Mouse (Mus musculus) testis, adult 2 months (tissue): ENCODE data around the gene Ptpn3. TPM values are rescaled to one million over a fixed set of nuclear protein-coding genes. Genes with fewer than 3 reads are reported as not detected.

Experiments used
- H3K27ac ChIP-seq: fragments of 200-500 bp; 2 replicates; pipeline ENCODE4 v1.5.1; 2012; ENCODE audit warnings: low read depth, low read length; ENCODE audit not compliant: control insufficient read depth, insufficient read depth
- H3K27me3 ChIP-seq: fragments of 200-500 bp; 2 replicates; pipeline ENCODE4 v1.6.1; 2012; ENCODE audit warnings: mild to moderate bottlenecking, low read length, moderate library complexity; ENCODE audit not compliant: control insufficient read depth, insufficient read depth
- H3K36me3 ChIP-seq: fragments of 200-500 bp; 2 replicates; pipeline ENCODE4 v1.6.1; 2012; ENCODE audit warnings: mild to moderate bottlenecking, low read length; ENCODE audit not compliant: control insufficient read depth, insufficient read depth
- H3K4me1 ChIP-seq: fragments of 200-500 bp; 2 replicates; pipeline ENCODE4 v1.6.1; 2012; ENCODE audit warnings: low read length; ENCODE audit not compliant: control insufficient read depth, insufficient read depth
- H3K4me3 ChIP-seq: fragments of 200-500 bp; 2 replicates; pipeline ENCODE4 v1.5.1; 2012; ENCODE audit warnings: low read depth, mild to moderate bottlenecking, low read length, moderate library complexity, mixed read lengths; ENCODE audit not compliant: control insufficient read depth
- CTCF ChIP-seq: fragments of 200-500 bp; IDR thresholded peaks from 2 replicates; pipeline ENCODE4 v1.5.1; 2012; ENCODE audit warnings: low read depth, mild to moderate bottlenecking, inconsistent platforms, low read length, moderate library complexity; ENCODE audit not compliant: control insufficient read depth, insufficient read depth, insufficient replicate concordance
- POLR2A ChIP-seq: fragments of 200-500 bp; IDR thresholded peaks from 2 replicates; pipeline ENCODE4 v1.6.1; 2012; ENCODE audit warnings: low read depth, mild to moderate bottlenecking, inconsistent platforms, low read length, moderate library complexity; ENCODE audit not compliant: control insufficient read depth
- polyA plus RNA-seq: library from polyadenylated mRNA; depleted of rRNA; stranded (reverse); fragments of >200 nt; gene quantifications from 2 replicates; pipeline ENCODE4 v1.2.3, GENCODE M21; 2012

Gene Ptpn3
- polyA plus RNA-seq, 1 experiment: 0.42 TPM

DNA sequence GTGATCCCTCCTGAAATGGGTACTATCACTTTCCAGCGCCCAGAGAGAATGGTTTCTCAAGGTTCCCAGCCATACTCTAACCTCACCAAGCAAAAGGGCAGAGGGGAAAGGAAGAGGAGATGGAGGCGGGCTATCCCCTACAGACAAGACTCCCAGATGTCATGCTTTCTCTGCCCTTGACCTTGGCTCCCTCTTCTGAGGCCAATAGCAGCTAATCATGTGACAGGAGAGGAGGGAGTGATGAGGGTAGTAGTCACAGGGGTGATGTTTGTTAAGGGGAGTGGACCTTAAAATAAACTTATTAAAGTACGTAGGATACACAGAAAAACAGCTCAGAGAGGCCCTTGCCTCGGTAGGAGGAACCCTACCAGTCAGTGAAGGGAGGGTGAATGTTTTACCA lies 6.1 kb upstream of the Ptpn3 start:
- H3K4me1 ChIP-seq: peaks cover 6% of the 10 kb centered on the region; the same call in 1 of the 2 replicates
- H3K27ac ChIP-seq: no peak overlapping the region
- no peak overlapping the region for H3K4me3 ChIP-seq
- no peak for TF ChIP-seq POLR2A
- no peak for TF ChIP-seq CTCF
- H3K27me3 ChIP-seq: no peaks in the 10 kb centered on the region
- H3K36me3 ChIP-seq: no peaks in the 10 kb centered on the region

DNA sequence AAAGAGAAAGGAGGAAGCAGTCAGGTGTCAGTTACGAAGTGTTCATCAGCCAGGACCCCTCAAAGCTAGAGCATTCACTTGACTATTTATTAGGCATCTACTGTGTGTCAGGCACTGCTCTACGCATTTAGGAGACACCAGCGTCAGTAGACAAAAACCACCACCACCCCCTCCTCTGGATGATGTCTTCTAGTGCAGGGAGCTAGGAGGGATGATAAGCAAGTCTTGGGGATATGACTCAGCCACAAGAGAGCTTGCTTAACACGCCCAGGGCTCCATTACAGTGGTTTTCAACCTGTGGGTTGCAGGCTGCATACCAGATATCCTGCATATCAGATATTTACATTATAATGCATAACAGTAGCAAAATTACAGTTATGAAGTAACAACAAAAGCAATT lies 4.6 kb upstream of the Ptpn3 start:
- no peak overlapping the region for H3K27ac ChIP-seq
- no peak for TF ChIP-seq CTCF
- TF ChIP-seq POLR2A: no peak
- no peaks in the 10 kb centered on the region for H3K36me3 ChIP-seq
- no peaks in the 10 kb centered on the region for H3K27me3 ChIP-seq
- H3K4me1 ChIP-seq: peaks cover 9% of the 10 kb centered on the region
- no peak overlapping the region for H3K4me3 ChIP-seq

- Histone ChIP-seq H3K36me3 (no peaks in the 10 kb centered on the region), H3K27me3 (no peaks in the 10 kb centered on the region), H3K4me3 (no peak overlapping the region), H3K27ac (no peak overlapping the region), H3K4me1 (peaks cover 12% of the 10 kb centered on the region)
- TF ChIP-seq POLR2A (no peak), CTCF (no peak)
Observed at GRCm38 (mm10) chr4:57305644-57306043, 4.0 kb upstream of the Ptpn3 start.

DNA sequence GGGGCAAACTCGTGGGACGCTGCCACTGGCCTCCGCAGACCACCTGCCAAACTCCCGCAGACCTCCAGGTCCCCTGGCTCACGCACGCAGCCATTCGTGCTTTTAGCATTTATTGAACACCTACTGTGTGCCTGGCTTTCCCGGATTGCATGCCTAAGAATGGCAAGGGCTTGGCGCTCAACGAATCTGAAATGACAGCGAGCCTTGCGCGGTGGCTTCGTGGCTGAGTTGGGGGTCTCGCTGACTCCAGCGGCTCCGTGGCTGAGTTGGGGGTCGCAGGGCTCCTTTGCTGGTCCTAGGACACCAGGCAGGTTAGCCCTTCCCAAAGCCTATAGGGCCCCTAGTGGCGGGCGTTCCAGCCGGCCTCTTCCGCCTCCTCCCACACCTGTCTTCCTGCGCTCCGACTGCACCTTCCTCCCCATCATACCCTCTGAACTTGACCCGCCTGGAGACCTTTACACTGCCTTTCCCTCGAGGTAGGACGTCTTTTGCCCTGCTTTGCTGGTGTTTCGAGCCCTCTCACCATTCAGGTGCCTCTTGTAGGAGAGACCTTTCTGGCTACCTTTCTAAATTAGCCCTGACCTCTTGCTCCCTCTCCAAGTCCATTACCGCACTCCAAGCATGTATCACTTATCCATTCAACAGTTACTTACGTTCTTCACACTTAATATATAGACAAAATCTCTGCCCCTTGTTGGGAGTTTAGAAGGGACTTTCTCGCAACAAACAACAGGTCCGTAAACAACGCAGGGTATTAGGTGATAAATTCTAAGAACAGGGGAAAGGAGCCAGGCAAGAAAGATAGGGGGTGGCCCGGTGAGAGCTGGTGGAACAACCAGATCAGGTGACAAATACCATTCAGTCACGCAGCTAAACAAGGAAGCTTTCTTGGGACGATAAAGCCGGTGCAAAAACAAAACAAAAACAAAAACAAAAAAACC lies 898 bp downstream of the Ptpn3 start:
- no peaks in the 10 kb centered on the region for H3K36me3 ChIP-seq
- no peak overlapping the region for H3K27ac ChIP-seq
- no peaks in the 10 kb centered on the region for H3K27me3 ChIP-seq
- no peak for TF ChIP-seq POLR2A
- no peak; the same call in 1 of the 2 replicates for TF ChIP-seq CTCF
- H3K4me1 ChIP-seq: peaks cover 18% of the 10 kb centered on the region
- peak overlapping the region; percentile 89 for H3K4me3 ChIP-seq

DNA sequence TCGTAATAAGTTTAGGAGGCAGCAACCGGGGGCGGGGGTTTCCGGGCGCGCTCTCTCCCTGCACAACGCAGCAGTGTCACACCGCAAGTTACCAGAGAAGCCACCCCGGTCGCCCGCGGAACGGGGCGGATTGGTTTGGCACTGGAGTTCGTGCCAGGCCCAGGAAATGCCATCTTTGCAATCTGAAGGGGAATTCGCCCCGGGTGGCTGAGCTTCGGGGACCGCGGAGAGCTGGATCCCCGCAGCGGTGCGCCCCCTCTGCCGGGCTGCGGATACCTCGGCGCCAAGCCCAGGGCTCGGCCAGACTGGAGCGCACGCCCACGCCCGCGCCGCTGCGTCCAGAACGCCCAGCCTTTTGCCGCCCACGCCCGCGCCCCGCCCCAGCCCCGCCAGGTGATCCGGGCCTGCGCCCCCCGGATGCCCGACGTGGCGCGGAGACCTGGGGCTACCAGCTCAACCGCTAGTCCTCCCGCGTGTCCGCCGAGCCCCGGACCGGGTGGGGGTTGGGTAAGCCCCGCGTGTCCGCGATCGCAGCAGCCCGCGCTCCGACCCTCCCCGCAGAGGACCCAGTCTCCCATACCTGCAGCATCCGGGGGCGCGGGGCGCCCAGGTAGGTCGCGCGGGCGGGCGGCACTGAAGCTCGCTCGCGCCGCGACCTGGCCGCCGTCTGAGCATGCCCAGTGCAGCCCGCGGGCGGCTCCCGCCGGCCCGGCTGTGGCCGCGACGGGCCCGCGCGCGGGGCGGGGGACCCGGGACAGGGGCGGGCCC lies 1.8 kb downstream of the Ptpn3 start:
- Histone ChIP-seq H3K4me3 (peak overlapping the region; percentile 89), H3K27ac (no peak overlapping the region), H3K27me3 (no peaks in the 10 kb centered on the region), H3K36me3 (no peaks in the 10 kb centered on the region), H3K4me1 (peaks cover 18% of the 10 kb centered on the region)
- TF ChIP-seq CTCF (no peak), POLR2A (no peak)

GRCm38 (mm10) chr4:57299308-57299700 lies 2.3 kb downstream of the Ptpn3 start:
- no peaks in the 10 kb centered on the region for H3K27me3 ChIP-seq
- peak overlapping the region; percentile 89 for H3K4me3 ChIP-seq
- peaks cover 18% of the 10 kb centered on the region for H3K4me1 ChIP-seq
- TF ChIP-seq POLR2A (no peak), CTCF (0 out of 2 replicates have a peak, but pooled peaks have one; percentile 8)
- no peak overlapping the region for H3K27ac ChIP-seq
- H3K36me3 ChIP-seq: no peaks in the 10 kb centered on the region

- no peaks in the 10 kb centered on the region for H3K27me3 ChIP-seq
- H3K4me1 ChIP-seq: peaks cover 18% of the 10 kb centered on the region
- H3K36me3 ChIP-seq: no peaks in the 10 kb centered on the region
- TF ChIP-seq CTCF: no peak
- no peak overlapping the region for H3K27ac ChIP-seq
- H3K4me3 ChIP-seq: no peak overlapping the region
Observed at GRCm38 (mm10) chr4:57298181-57298580, 3.5 kb downstream of the Ptpn3 start.
